Mouse (Mus musculus) erythroblast, embryonic 14.5 days (primary cell): ENCODE measurements around the gene OR5BS1P.

Experiments used
- GATA1 ChIP-seq: IDR thresholded peaks from 2 replicates; pipeline ENCODE4 v1.6.1; 2012; ENCODE audit warnings: low read length, inconsistent platforms, mixed read lengths
- TAL1 ChIP-seq: IDR thresholded peaks from 3 replicates; pipeline ENCODE4 v1.6.1; 2012; ENCODE audit warnings: low read length, inconsistent platforms, mixed read lengths

DNA sequence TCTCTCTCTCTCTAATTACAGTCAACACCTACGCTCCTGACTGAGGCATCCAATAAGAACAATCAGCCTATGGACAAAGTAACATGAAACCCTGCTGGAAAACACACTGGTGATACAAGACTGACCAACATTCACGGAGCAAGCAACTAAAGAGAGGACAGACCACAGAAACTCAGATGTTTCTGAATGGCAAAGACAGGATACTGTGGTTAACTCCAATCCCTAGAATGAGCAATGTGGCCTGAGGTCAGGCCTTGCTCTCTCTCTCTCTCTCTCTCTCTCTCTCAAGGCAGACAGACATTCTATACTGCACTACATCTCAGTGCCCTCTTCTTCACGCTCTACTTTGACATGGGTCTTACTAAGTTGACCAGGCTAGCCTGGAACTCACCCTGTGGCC, 51.5 kb downstream of the OR5BS1P start:
- TF ChIP-seq GATA1 (no peak), TAL1 (no peak)
